Mouse (Mus musculus): Measurements from ENCODE around the gene Inip.

Gene Inip

GRCm38 (mm10) chr4:59765385-59766005 lies 35.9 kb downstream of the Inip start:
- peak; percentile 46 for DNase-seq

GRCm38 (mm10) chr4:59764950-59765349 lies 36.4 kb downstream of the Inip start:
- DNase-seq: no peak

- DNase-seq: no peak
These were observed 40.0 kb downstream of the Inip start for GRCm38 (mm10) chr4:59761365-59761729.

GRCm38 (mm10) chr4:59760636-59761364 lies 40.6 kb downstream of the Inip start:
- peak; percentile 71 for DNase-seq

GRCm38 (mm10) chr4:59760016-59760415 lies 41.4 kb downstream of the Inip start:
- DNase-seq: no peak

- DNase-seq: peak; percentile 34
These were observed 43.6 kb downstream of the Inip start for GRCm38 (mm10) chr4:59757452-59758435.

- DNase-seq: peak; percentile 62
These were observed 44.9 kb downstream of the Inip start for GRCm38 (mm10) chr4:59756332-59757082.

- DNase-seq: no peak
These were observed 47.8 kb downstream of the Inip start for GRCm38 (mm10) chr4:59753491-59754140.

GRCm38 (mm10) chr4:59739882-59740281 lies 61.5 kb downstream of the Inip start:
- no peak for DNase-seq

- no peak for DNase-seq
These were observed 62.1 kb downstream of the Inip start for GRCm38 (mm10) chr4:59739321-59739720.

- DNase-seq: no peak
These were observed 69.8 kb downstream of the Inip start for GRCm38 (mm10) chr4:59731544-59731943.

GRCm38 (mm10) chr4:59728839-59729238 lies 72.5 kb downstream of the Inip start:
- no peak for DNase-seq

- DNase-seq: no peak
These were observed 73.5 kb downstream of the Inip start for GRCm38 (mm10) chr4:59727878-59728261.

- no peak for DNase-seq
These were observed 74.1 kb downstream of the Inip start for GRCm38 (mm10) chr4:59727187-59727877.

- DNase-seq: no peak
These were observed 74.9 kb downstream of the Inip start for GRCm38 (mm10) chr4:59726501-59726900.

GRCm38 (mm10) chr4:59725579-59725978 lies 75.8 kb downstream of the Inip start:
- no peak for DNase-seq

- no peak for DNase-seq
These were observed 79.6 kb downstream of the Inip start for GRCm38 (mm10) chr4:59721811-59722210.

Data from kidney, adult 9 months (tissue).